Mouse (Mus musculus) brain, embryonic 14.5 days (tissue): Measurements from ENCODE around the gene Atp2b2.

Experiments
- CTCF ChIP-seq: fragments of 200-500 bp; IDR thresholded peaks from 2 replicates; pipeline ENCODE4 v1.5.1; 2012; ENCODE audit warnings: inconsistent platforms, mild to moderate bottlenecking, moderate library complexity, borderline replicate concordance; ENCODE audit not compliant: insufficient read depth, insufficient read length; ENCODE audit errors: extremely low read depth
- POLR2A ChIP-seq: fragments of 200-500 bp; IDR thresholded peaks from 2 replicates; pipeline ENCODE4 v1.6.1; 2012; ENCODE audit warnings: mild to moderate bottlenecking, inconsistent platforms, borderline replicate concordance; ENCODE audit not compliant: poor library complexity, insufficient read depth, insufficient read length, severe bottlenecking; ENCODE audit errors: extremely low read depth

GRCm38 (mm10) chr6:113827309-113827708 lies 215.1 kb downstream of the Atp2b2 start:
- no peak for TF ChIP-seq CTCF
- TF ChIP-seq POLR2A: no peak
